Mouse (Mus musculus) embryo, embryonic 10 days (tissue): Measurements from ENCODE around the gene Fyn.
A peak's percentile ranks its signal among the peaks of the same experiment; 100 is the strongest.

Experiments used
- DNase-seq: peaks from one replicate; pipeline ENCODE4 v3.0.0-alpha.2; 2015; ENCODE audit warnings: low spot score

Gene Fyn

DNA sequence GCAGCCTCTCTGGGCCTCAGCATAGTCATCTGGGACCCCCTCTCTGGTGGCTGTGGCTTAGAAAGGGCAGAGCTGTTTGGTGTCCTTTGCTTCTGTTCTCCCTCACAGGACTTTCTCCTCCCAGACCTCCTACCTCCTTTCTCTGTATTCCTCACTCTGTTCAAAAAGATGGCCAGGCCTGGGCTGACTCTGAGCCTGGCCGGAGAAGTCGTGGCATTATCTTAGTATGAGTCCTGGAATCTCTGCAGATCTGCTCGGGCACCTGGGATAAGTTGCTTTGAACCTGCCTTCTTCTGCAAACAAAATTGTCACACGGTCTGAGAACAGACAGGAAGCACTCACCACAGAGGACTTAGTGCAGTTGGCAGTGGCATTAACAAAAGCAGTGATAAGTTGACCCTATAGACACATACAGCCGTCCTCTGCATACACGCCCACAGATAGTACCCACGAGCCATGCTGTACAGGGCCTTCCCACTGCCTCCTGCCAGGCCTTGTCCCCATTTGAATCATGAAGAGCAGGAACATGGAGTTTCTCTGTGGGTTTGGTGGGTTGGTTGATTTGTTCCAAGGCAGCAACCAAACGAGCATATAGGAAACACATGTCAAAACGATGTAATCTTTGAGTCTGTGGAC is 171.5 kb downstream of the Fyn start:
- no peak for DNase-seq

DNA sequence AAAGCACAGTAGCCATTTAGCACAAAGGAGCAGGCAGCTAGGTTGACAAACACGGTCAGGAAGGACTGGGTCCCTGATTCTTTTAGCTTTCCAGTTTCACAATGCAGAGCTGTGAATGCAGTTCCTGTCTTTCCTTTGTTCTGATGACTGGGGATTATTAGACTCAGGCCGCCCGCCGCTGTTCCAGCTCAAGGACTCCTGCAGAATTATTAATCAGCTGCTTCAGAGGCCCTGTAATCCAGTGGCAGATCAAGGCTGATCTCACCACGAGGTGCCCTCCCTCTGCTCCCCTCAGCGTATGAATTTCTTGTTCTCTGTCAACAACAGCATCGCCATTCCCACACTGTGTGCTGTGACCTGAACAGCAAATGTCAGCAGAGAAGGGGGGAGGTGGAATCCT is 172.3 kb downstream of the Fyn start:
- DNase-seq, result peak; percentile 73

DNA sequence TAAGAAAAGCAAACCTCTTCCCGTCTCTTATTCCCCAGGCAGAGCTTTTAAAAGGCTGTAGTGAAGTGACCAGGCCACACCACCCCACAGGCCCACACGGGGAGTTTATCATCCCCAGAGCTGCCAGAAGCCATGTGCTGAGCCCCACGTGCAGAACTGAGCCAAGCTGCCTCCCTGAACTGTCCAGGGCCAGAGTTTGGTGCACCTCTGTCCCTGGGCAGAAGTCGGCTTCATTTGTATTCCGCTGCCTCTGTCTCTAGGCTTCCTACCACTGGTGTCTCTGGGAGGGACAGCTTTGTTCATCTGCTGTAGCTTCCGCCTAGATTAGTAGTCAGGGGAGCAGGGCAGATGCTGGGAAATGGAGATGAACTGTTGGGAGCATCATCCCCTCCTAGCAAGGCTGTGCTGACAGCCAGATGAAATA is 172.8 kb downstream of the Fyn start:
- DNase-seq, result no peak

GRCm38 (mm10) chr10:39541951-39542521 is 173.4 kb downstream of the Fyn start:
- DNase-seq, result no peak

DNA sequence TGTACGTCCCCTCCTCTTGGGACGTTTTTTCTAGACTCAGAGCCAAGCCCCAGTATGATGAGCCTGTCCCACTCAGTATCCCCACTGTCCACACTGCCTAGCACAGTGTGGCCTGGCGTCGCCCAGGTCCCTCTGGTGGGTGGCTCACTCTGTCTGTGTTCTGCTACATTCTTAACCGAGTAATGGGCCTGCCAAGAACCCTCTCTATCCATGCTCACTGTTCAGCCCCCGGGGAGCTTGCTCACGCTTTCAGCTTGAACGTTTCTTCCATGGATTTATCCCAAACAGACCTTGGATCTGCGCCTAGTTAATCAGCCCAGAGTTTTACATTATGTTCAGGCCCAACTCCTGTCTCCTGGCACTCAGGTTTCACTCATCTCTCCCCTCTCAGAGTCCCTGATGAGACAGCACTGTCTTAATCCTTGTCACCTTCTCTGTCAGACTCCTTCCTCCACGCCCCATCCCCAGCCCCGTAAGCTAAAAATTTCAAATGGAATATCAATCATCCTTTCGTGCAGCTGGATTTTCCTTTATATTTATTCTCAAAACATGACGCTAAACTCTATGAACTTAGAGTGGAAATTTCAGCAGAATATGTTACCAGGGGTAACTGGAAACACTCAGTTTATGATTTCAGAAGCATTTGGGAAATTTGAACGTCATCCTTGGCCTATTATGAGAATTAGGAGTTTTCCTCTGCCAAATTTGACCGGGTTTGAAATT is 174.0 kb downstream of the Fyn start:
- no peak for DNase-seq

DNA sequence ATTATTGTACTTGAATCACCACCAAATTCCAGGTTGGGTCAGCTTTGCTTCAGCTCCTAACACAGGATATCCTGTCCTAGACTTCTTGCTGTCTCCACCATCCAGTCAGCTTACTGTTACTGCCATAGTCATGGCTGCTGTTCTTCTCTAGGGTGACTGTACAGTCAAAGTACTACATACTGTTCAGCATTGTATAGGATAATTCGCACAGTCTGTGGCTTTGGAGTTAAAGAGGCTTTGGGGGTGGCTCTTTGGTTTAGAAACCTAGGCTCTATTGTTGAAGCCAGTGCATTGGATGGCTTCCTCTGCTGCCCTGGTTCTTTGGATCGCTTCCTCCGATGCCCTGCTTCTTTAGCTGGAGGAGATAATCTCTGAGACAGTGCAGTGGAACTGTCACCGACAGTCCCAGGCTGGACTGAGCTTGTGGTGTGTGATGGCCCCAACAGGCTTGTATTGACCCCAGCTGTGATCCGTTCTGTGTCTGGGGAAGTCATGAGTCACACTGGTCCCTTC is 174.7 kb downstream of the Fyn start:
- no peak for DNase-seq

GRCm38 (mm10) chr10:39547369-39548074 is 178.9 kb downstream of the Fyn start:
- DNase-seq, result no peak

- DNase-seq, result no peak
Measured at GRCm38 (mm10) chr10:39550791-39551190, 182.1 kb downstream of the Fyn start.

DNA sequence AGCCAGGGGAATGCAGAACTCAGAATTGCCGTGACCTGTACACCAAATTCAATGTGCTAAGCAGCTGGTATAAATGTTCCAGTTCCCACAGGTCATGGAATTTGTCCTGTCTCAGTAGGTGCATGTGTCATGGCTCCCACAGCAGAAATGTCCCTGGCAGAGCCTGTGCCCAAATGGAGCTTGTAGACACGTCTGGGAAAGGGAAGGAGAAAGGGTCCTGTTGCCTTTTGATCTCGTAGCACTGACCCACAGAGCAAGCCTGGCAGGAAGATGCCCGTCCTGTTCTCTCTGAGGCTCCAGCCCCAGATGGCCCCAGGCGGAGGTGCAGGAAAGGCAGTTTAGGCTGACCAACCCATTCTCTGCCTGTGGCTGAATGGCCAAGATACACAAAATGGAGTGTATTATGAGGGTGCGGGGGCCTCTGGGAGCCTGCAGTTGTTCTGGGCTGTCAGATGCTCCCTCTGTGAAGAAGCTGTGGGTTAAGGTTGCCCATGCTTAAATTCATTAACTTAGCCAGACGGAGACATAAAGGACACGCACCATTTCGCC is 183.1 kb downstream of the Fyn start:
- DNase-seq, result no peak

- DNase-seq, result no peak
Measured at GRCm38 (mm10) chr10:39552351-39552814, 183.7 kb downstream of the Fyn start.

GRCm38 (mm10) chr10:39552903-39553302 is 184.2 kb downstream of the Fyn start:
- no peak for DNase-seq

DNA sequence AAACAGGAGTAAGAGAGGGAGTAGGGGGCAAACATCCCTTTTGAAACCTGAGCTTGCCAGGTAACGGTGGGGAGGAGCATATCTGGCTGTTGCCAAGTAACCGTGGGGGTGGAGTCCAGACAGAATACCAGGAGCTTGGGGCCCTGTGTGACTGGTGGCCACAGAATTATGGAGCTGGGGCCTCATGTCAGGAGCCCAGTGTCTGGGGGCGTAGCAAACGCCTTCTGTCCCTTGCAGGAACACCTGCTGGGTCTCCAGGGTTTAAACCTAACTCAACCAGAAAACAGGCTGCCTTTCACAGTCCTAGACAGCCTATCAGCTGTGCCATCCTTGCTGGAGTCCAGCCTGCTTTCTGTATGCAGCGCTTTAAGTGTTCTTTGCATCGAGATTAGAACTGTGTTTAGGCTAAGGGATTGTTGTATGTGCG is 186.6 kb downstream of the Fyn start:
- peak; percentile 73 for DNase-seq

DNA sequence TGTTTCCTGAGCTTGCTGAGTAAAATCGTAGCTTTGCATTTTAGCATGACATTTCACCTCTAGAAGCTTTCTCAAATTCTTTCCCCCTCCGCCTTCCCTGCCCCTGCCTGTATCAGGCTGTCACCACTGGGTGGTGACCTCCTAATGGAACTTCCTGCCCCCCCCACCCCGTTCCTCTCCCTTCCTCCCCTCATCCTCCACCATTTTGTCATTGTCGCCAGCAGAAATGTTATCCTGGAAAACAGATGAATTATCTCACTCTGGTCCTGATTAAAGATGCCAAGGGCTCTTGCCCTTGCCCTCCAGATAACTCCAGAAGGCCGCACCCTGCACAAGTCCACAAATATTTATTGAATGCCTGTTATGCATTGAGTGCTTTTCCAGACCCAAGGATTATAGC is 187.1 kb downstream of the Fyn start:
- DNase-seq, result no peak

- no peak for DNase-seq
Measured at GRCm38 (mm10) chr10:39557360-39557759, 188.7 kb downstream of the Fyn start.

DNA sequence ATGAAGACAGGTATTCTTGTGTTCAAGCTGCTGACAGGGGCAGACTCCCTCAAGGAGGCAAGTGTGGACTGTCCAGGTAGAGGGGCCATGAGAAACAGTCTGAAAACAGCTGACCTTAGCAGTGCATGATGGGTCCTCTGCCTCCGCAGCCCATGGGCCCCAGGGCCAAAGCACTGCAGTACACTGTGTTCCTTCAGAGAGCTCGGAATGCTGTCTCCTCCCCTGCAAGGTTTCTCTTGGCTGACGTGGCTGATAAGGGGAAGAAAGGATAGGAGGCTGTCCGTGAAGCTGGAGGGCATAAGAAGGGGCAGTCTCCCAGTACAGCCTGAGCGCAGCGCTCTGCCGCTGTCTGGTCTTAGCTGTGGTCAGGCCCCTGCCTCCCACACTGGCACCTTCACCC is 189.2 kb downstream of the Fyn start:
- DNase-seq, result peak; percentile 49

GRCm38 (mm10) chr10:39558492-39559005 is 189.9 kb downstream of the Fyn start:
- DNase-seq, result peak; percentile 53

DNA sequence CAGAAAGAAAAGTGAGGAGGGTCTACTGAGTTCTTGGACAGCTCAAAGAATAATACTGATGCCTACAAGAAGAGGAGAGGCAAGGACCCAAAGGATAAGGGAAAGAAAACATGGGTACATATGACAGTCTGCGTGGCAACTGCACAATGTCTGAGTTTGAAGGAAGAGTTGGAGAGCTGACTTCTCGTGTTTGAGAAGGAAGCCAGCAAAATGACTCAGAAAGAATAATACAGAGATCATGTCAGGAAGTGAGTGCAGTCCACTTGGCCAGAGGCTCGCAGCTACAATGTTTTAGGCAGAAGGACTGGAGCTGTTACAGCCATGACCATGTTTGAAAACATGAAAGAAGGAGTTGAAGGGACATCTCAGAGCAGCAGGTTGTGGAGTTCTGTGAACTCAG is 190.7 kb downstream of the Fyn start:
- DNase-seq, result no peak

- DNase-seq, result no peak
Measured at GRCm38 (mm10) chr10:39562383-39562782, 193.7 kb downstream of the Fyn start.

DNA sequence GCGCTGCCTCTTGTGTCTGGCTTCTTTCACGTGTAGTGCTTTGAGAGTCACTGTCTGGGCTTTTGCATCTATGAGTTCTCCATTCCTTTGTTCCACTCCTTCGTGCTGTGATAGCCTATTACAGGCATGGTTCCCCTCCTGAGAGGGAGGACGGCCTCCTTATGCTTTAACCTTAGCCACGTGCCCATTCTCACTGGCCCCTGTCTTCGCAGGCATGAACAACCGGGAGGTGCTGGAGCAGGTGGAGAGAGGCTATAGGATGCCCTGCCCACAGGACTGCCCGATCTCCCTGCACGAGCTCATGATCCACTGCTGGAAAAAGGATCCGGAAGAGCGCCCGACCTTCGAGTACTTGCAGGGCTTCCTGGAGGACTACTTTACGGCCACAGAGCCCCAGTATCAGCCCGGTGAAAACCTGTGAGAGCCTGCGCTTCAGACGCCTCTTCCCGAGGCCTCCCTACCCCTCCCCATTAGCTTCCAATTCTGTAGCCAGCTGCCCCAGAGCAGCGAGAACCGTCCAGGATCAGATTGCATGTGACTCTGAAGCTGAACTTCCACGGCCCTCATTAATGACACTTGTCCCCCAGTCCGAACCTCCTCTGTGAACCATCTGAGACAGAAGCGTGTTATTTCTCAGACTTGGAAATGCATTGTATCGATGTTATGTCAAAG is 195.0 kb downstream of the Fyn start:
- DNase-seq, result peak; percentile 60

- no peak for DNase-seq
Measured at GRCm38 (mm10) chr10:39566901-39567300, 198.2 kb downstream of the Fyn start.

DNA sequence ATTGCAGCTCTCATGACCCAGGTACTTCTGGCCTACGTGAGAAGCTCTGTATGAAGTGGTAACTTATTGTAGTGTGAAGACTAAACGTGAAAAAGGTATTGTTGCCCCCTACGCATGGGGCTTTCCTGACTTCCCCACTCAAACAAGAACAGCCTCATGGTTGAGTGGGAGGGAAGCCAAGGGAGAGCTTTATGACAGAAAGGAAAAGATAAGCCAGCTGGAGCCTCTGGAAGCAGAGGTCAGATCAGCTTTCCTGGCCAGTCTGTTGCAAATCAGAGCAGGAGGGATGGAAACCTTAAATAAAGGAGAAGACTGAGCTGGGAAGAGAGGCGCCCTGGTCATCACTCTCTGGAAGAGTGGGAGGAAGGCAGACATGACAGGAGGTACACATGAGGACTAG is 200.3 kb downstream of the Fyn start:
- no peak for DNase-seq
